Mouse (Mus musculus) lung, adult 2 months (tissue): ENCODE measurements around the gene Ap2b1. TPM values are rescaled to one million over a fixed set of nuclear protein-coding genes. Genes with fewer than 3 reads are reported as not detected.
A peak's percentile ranks its signal among the peaks of the same experiment; 100 is the strongest.

ENCODE experiments used
- DNase-seq: peaks from one replicate; pipeline ENCODE4 v3.0.0; 2022
- H3K4me1 ChIP-seq: fragments of 200-500 bp; 2 replicates; pipeline ENCODE4 v1.6.1; 2011; ENCODE audit warnings: low read length; ENCODE audit not compliant: control insufficient read depth, insufficient read depth
- H3K4me3 ChIP-seq: fragments of 200-500 bp; replicated peaks from 2 replicates; pipeline ENCODE3; 2011; ENCODE audit warnings: low read depth, mild to moderate bottlenecking, control low read depth, low read length; ENCODE audit errors: extremely low read depth
- CTCF ChIP-seq: fragments of 200-500 bp; IDR thresholded peaks from 2 replicates; pipeline ENCODE4 v1.5.1; 2011; ENCODE audit warnings: mild to moderate bottlenecking, low read length, control low read depth; ENCODE audit not compliant: insufficient read depth
- POLR2A ChIP-seq: fragments of 200-500 bp; IDR thresholded peaks from 2 replicates; pipeline ENCODE4 v1.6.1; 2011; ENCODE audit warnings: low read depth, mild to moderate bottlenecking, control low read depth, low read length, borderline replicate concordance; ENCODE audit errors: extremely low read depth
- WGBS: fragments of 180-500 bp; shearing (Covaris S2); methylation state at CpG from one replicate; pipeline ENCODE4 v1.1.7; 2018; 5-methylcytosine and 5-hydroxymethylcytosine counted together
- polyA plus RNA-seq: library from polyadenylated mRNA; depleted of rRNA; stranded (reverse); fragments of >200 nt; gene quantifications from 2 replicates; pipeline ENCODE4 v1.2.3, GENCODE M21; 2012

Gene Ap2b1
- polyA plus RNA-seq, 1 experiment, result 43.9 TPM

DNA sequence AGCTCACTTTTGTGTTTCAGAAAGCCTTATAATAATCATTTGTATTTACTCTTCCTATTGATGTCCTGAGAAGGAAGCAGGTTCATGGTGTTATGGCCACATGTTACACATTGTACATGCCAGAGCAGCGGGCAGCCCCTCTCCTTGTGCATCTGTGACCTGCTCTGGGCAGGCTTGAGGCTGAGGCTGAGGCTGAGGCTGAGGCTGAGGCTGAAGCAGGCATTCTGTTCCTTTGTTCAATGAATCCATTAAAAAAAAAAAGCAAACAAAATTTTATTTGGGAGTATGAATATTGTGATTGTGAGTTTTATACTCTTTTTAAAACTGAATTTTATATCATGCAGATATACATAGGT, 84.7 kb downstream of the Ap2b1 start:
- no peaks in the 10 kb centered on the region for H3K4me1 ChIP-seq
- WGBS, result 89% methylated on average over 1 of the region's 1 CpGs
- TF ChIP-seq CTCF, result no peak
- TF ChIP-seq POLR2A, result no peak
- no peak for DNase-seq
- no peak overlapping the region for H3K4me3 ChIP-seq

- TF ChIP-seq POLR2A (no peak), CTCF (no peak)
- Histone ChIP-seq H3K4me1 (peaks cover 2% of the 10 kb centered on the region; the same call in 1 of the 2 replicates), H3K4me3 (no peak overlapping the region)
- DNase-seq, result no peak
- WGBS, result 82% methylated on average over 4 of the region's 4 CpGs
These were observed 94.2 kb downstream of the Ap2b1 start for GRCm38 (mm10) chr11:83393062-83393461.

DNA sequence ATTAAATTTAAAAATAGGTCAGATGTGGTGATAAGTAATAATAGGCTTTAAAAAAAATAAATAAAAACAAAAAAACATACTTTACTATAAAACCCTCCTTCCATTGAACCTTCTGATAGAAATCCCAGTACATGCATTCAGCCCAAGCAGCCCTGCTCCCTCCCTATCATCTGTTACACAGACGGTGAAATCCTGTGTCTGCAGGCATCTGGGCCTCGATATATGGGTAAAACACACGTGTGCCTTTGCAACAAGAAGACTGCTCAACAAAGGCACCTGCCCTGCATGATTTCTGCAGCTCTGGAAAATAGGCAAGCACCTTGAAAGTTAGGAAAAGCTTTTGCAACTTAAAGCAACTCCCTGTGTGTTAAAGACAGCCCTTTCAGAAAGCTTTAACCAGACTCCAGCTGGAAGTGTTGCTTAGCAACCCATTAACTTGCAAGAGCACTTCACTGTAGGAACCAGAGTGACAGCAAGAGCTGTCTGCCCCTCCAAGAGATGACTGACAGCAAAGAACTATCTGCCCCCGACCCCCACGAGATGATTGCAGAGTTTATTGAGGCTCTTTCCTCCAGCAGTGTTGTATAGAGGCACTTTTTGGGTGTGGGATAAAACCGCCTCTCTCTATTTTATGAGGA, 96.1 kb downstream of the Ap2b1 start:
- TF ChIP-seq POLR2A (no peak), CTCF (no peak)
- 63% methylated on average over 6 of the region's 6 CpGs for WGBS
- H3K4me1 ChIP-seq, result peaks cover 6% of the 10 kb centered on the region
- H3K4me3 ChIP-seq, result no peak overlapping the region
- DNase-seq, result no peak

- no peak for DNase-seq
- Histone ChIP-seq H3K4me3 (no peak overlapping the region), H3K4me1 (peaks cover 6% of the 10 kb centered on the region)
- WGBS, result 55% methylated on average over 7 of the region's 7 CpGs
- TF ChIP-seq POLR2A (no peak), CTCF (no peak)
These were observed 98.8 kb downstream of the Ap2b1 start for GRCm38 (mm10) chr11:83397626-83398025.

- Histone ChIP-seq H3K4me3 (no peak overlapping the region), H3K4me1 (peaks cover 6% of the 10 kb centered on the region)
- DNase-seq, result no peak
- TF ChIP-seq POLR2A, result no peak
- no peak for TF ChIP-seq CTCF
- 72% methylated on average over 5 of the region's 5 CpGs for WGBS
These were observed 99.9 kb downstream of the Ap2b1 start for GRCm38 (mm10) chr11:83398724-83399123.

GRCm38 (mm10) chr11:83403787-83404186, 105.0 kb downstream of the Ap2b1 start:
- TF ChIP-seq CTCF, result no peak
- TF ChIP-seq POLR2A, result no peak

GRCm38 (mm10) chr11:83406391-83406790, 107.6 kb downstream of the Ap2b1 start:
- no peak for DNase-seq
- WGBS, result 51% methylated on average over 3 of the region's 3 CpGs
- Histone ChIP-seq H3K4me3 (no peak overlapping the region), H3K4me1 (peaks cover 3% of the 10 kb centered on the region)
- TF ChIP-seq CTCF (no peak), POLR2A (no peak)

More at GRCm38 (mm10) chr11:83403787-83404186, 105.0 kb downstream of the Ap2b1 start:
- WGBS, result 68% methylated on average over 7 of the region's 7 CpGs
- DNase-seq, result no peak
- no peak overlapping the region for H3K4me3 ChIP-seq
- H3K4me1 ChIP-seq, result no peaks in the 10 kb centered on the region

DNA sequence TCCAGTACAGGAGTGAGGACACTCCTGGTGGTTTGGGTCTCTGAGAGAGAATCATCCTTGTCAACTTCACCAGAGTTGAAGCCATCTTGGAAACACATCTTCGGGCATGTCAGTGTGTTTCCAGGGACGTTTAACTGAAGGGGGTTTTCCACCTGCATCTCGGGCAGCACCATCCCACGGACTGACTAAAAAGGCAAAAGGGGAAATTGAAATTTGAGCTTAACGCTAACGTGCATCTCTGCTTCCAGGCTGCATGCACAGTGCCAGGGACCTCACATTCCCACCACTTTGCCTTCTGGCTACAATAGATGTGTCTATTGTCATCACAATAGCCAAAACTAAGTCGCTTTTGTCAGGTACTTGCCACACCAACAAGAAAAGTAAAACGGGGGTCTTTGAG, 109.4 kb downstream of the Ap2b1 start:
- TF ChIP-seq POLR2A (no peak), CTCF (no peak)

DNA sequence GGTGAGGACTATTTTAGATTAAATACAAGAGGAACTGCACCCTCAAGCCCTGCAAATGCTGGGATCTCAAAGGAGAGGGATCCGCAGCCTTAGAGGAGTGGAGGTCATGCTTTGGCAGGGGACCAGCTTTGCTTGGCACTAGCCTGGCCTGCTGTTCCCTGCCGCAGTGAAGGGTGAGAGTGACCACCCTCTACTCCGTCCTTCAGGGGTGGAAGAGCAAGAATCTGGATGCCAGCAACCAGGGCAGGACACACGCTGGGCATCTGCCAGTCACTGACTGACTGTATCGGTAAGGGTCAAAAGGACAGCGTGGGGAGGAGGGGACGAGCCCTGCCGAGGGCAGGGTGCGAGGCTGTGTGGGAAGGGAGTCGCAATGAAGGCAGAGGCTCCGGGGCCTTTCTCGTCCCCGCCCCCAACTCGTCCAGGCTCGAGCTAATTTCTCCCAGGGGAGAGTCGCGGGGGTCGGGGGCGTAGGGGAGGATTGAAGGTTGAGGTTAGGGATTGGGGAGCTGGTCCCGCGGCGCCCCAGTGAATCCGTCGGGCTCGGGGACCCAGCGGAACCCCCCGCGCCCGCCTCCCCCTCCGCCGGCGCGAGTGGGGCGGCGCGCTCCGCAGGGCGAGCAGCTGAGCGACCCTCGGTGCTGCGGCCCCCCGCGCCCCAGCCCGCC, 110.4 kb downstream of the Ap2b1 start, which contains the start of gene Rasl10b:
Gene Rasl10b, plus strand, starts transcription at position 51 of the 668 bp plus-strand sequence.
- peak within 1 kb of the TSS; percentile 10 for H3K4me3 ChIP-seq
- TF ChIP-seq POLR2A (no peak), CTCF (no peak)
- no peak for DNase-seq
- whole genome bisulfite sequencing, result 2% methylated on average over 38 of the region's 44 CpGs
- peaks cover 3% of the 10 kb centered on the region for H3K4me1 ChIP-seq

More for the DNA sequence above, 109.4 kb downstream of the Ap2b1 start:
- DNase-seq, result no peak
- Histone ChIP-seq H3K4me3 (no peak overlapping the region), H3K4me1 (peaks cover 3% of the 10 kb centered on the region)
- WGBS, result 36% methylated on average over 8 of the region's 8 CpGs
